Mouse (Mus musculus): ENCODE measurements around the gene Calml4. TPM values are rescaled to one million over a fixed set of nuclear protein-coding genes. Genes with fewer than 3 reads are reported as not detected.
"Not testable (repeated sequence)": the region's sequence is repeated elsewhere in the genome, so short reads cannot be mapped to it uniquely, and the experiment has no call there.

Gene Calml4
- polyA plus RNA-seq, 1 experiment from 2014 or later: 6.0 TPM

DNA sequence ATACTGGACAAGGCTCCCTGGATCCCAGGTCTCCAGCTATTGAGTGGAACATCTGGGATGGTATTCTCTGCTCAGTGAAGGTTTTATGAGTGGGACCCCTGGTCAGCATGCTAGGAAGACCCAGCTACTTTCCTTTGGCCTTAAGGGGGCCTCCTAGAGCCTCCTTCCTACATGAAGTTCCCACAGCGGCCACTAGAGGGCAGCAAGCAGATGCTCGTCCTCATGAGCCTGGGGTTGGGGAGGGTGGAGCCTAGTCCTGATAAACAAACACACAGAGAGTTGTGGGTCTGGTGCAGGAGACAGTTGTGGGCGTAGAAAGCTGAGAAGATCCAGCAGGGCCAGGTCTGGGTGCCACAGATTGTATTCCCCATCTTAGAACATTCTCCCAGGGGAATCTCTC is 10.2 kb upstream of the Calml4 start:
- Histone ChIP-seq H3K27ac (ENCODE audit: low read length) (no peak overlapping the region), H3K4me3 (replicated peaks; ENCODE audit: low read length) (no peak overlapping the region), H3K27me3 (replicated peaks; ENCODE audit: control insufficient read depth, insufficient read depth, low read length) (no peaks in the 10 kb centered on the region), H3K9ac (replicated peaks; ENCODE audit: low read depth, low read length) (no peak overlapping the region), H3K4me2 (ENCODE audit: low read length) (no peak overlapping the region), H3K36me3 (ENCODE audit: control insufficient read depth, insufficient read depth) (no peaks in the 10 kb centered on the region), H3K4me1 (replicated peaks; ENCODE audit: control insufficient read depth, insufficient read depth, low read length) (peaks cover 2% of the 10 kb centered on the region; the same call in 1 of the 2 replicates), H3K9me3 (ENCODE audit: control insufficient read depth, low read length) (no peaks in the 10 kb centered on the region)
- 0% methylated on average over 3 of the region's 3 CpGs for WGBS
- peak; percentile 50; the same call in 1 of the 2 replicates for ATAC-seq

DNA sequence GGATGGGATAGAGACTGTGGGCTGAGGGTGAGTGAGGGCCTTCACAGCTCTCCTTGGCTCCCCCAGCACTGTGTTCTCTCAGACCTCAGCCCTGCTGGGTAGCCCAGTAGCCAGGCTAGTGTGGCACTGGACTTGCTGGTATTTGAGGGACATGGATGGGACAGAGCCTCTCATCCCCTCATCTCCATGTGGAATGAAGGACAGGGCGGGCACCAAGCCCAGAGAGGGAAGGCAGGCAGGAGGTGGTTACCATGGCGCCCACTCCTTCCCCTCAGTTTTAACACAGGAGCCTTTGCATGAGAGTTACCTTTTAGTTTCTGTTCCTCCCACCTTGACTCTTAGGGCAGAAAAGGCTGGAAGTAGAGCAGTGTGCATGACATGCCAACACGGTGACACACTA is 9.2 kb upstream of the Calml4 start:
- no peak for ATAC-seq

DNA sequence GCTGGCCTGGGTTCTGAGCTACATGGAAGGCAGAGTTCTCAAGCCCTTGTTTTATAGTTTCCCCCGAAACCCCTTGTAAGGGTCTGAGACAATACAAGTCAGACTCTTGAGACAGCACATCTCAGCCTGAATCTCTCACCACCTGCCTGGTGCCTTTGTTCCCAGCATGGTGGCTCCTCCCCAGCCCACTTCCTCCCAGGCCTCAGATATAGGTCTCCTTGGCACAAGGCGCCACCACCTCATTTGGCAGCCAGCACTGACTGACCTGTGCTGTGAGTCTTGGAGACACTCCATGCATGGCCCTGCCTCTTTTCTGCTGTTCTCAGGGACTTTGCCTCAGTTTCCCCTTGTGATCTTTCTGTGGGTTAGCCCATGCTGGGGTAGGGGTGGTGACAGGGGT is 6.3 kb upstream of the Calml4 start:
- H3K4me2 ChIP-seq (ENCODE audit: low read length): no peak overlapping the region
- H3K9ac ChIP-seq (replicated peaks; ENCODE audit: low read depth, low read length): no peak overlapping the region
- H3K4me1 ChIP-seq (replicated peaks; ENCODE audit: control insufficient read depth, insufficient read depth, low read length): peaks cover 2% of the 10 kb centered on the region; the same call in 1 of the 2 replicates
- no peaks in the 10 kb centered on the region for H3K9me3 ChIP-seq (ENCODE audit: control insufficient read depth, low read length)
- no peaks in the 10 kb centered on the region for H3K27me3 ChIP-seq (replicated peaks; ENCODE audit: control insufficient read depth, insufficient read depth, low read length)
- no peak overlapping the region for H3K4me3 ChIP-seq (replicated peaks; ENCODE audit: low read length)
- WGBS: 79% methylated on average over 2 of the region's 2 CpGs
- no peaks in the 10 kb centered on the region for H3K36me3 ChIP-seq (ENCODE audit: control insufficient read depth, insufficient read depth)
- H3K27ac ChIP-seq (ENCODE audit: low read length): no peak overlapping the region
- ATAC-seq: no peak

More for the DNA sequence above, 9.2 kb upstream of the Calml4 start:
- Histone ChIP-seq H3K27ac (ENCODE audit: low read length) (no peak overlapping the region), H3K4me3 (replicated peaks; ENCODE audit: low read length) (no peak overlapping the region), H3K9ac (replicated peaks; ENCODE audit: low read depth, low read length) (no peak overlapping the region), H3K4me1 (replicated peaks; ENCODE audit: control insufficient read depth, insufficient read depth, low read length) (peaks cover 2% of the 10 kb centered on the region; the same call in 1 of the 2 replicates), H3K36me3 (ENCODE audit: control insufficient read depth, insufficient read depth) (no peaks in the 10 kb centered on the region), H3K4me2 (ENCODE audit: low read length) (no peak overlapping the region), H3K9me3 (ENCODE audit: control insufficient read depth, low read length) (no peaks in the 10 kb centered on the region), H3K27me3 (replicated peaks; ENCODE audit: control insufficient read depth, insufficient read depth, low read length) (no peaks in the 10 kb centered on the region)
- 78% methylated on average over 3 of the region's 3 CpGs for WGBS

DNA sequence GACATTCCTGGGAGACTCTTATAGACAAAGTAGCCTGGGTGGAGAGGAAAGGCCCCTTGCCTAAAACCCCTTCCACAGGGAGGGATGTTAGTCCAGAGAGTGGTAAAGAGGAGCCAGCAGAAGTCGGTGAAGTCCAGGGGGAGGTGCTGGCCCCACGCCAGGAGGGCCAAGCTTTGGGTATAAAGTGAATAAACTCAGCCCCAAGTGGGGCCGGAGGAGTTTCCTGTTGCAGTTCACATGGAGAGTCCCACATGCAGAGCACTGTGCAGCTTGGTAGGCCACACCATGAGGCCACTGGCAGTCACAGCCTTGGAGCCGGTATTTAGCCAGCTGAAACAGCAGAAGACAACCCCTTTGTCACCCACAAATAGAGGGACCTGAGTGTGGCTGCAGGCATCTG is 3.4 kb upstream of the Calml4 start:
- H3K4me1 ChIP-seq (replicated peaks; ENCODE audit: control insufficient read depth, insufficient read depth, low read length): peaks cover 8% of the 10 kb centered on the region
- no peak overlapping the region for H3K9ac ChIP-seq (replicated peaks; ENCODE audit: low read depth, low read length)
- no peak for ATAC-seq
- no peak overlapping the region for H3K4me3 ChIP-seq (replicated peaks; ENCODE audit: low read length)
- H3K27ac ChIP-seq (ENCODE audit: low read length): no peak overlapping the region
- H3K9me3 ChIP-seq (ENCODE audit: control insufficient read depth, low read length): no peaks in the 10 kb centered on the region
- WGBS: 57% methylated on average over 4 of the region's 4 CpGs
- H3K4me2 ChIP-seq (ENCODE audit: low read length): no peak overlapping the region
- H3K36me3 ChIP-seq (ENCODE audit: control insufficient read depth, insufficient read depth): no peaks in the 10 kb centered on the region
- H3K27me3 ChIP-seq (replicated peaks; ENCODE audit: control insufficient read depth, insufficient read depth, low read length): no peaks in the 10 kb centered on the region

DNA sequence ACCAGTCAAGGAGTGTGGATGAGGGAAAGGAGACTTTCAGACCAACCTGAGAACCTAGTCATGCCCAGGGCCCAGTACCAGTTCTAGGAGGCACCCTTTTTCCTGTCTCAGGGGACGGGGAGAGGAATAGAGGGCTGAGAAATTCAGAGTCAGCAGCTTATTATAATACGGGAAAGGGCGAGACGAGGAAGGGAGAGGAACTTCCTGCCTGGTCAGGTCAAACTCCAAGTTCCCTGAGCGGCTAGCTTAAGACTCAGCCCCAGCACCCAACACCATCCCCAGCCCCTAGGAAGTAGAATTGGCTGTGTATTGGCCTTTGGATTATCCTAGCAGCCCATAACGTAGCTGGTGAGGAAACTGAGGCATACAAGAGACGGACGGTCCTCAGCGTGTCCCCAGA is 664 bp upstream of the Calml4 start:
- WGBS: 82% methylated on average over 9 of the region's 9 CpGs

DNA sequence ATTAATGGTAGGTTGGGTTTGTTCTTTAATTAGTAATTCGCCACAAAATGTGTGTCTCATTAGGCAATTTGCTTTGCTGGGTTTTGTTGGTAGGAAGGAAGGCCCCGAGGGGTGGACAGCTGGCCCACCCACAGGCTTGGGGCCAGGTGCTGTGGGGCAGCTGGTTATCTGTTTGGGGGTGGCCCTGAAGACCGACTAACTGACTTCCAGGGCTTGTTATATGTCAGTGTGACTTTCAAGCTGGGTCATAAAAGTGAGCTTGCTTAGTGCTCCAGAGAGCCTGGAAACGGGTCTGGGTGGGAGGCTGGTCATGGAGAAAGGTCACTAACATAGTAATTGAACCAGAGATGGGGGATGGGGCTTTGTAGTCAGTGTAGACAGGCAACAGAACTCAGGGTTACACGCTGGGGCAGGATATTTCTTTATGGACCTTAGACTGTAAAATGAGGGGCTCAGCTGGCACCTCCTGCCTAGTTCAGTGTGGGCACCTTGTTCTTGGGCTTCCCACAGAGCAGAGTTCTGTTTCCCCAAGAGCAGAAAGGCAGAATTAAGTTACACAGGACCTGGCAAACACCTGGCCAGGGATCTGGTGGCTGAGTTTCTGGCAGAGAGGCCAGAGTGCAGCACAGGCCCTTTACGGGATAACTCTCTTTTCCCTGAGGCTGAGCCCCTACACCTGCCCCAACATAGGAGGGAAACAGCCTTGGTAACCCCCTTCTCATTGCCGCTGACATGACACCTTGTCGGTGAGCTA is 563 bp downstream of the Calml4 start:
- no peak overlapping the region for H3K27ac ChIP-seq (ENCODE audit: low read length)
- H3K4me3 ChIP-seq (replicated peaks; ENCODE audit: low read length): no peak overlapping the region
- no peaks in the 10 kb centered on the region for H3K36me3 ChIP-seq (ENCODE audit: control insufficient read depth, insufficient read depth)
- H3K27me3 ChIP-seq (replicated peaks; ENCODE audit: control insufficient read depth, insufficient read depth, low read length): no peaks in the 10 kb centered on the region
- H3K9me3 ChIP-seq (ENCODE audit: control insufficient read depth, low read length): no peaks in the 10 kb centered on the region
- no peak overlapping the region for H3K4me2 ChIP-seq (ENCODE audit: low read length)
- ATAC-seq: no peak
- WGBS: 54% methylated on average over 8 of the region's 8 CpGs
- H3K4me1 ChIP-seq (replicated peaks; ENCODE audit: control insufficient read depth, insufficient read depth, low read length): peaks cover 8% of the 10 kb centered on the region
- H3K9ac ChIP-seq (replicated peaks; ENCODE audit: low read depth, low read length): no peak overlapping the region

More for the DNA sequence above, 664 bp upstream of the Calml4 start:
- H3K9ac ChIP-seq (replicated peaks; ENCODE audit: low read depth, low read length): no peak overlapping the region
- H3K36me3 ChIP-seq (ENCODE audit: control insufficient read depth, insufficient read depth): no peaks in the 10 kb centered on the region
- peaks cover 8% of the 10 kb centered on the region for H3K4me1 ChIP-seq (replicated peaks; ENCODE audit: control insufficient read depth, insufficient read depth, low read length)
- H3K27me3 ChIP-seq (replicated peaks; ENCODE audit: control insufficient read depth, insufficient read depth, low read length): no peaks in the 10 kb centered on the region
- H3K4me3 ChIP-seq (replicated peaks; ENCODE audit: low read length): no peak overlapping the region
- no peaks in the 10 kb centered on the region for H3K9me3 ChIP-seq (ENCODE audit: control insufficient read depth, low read length)
- no peak overlapping the region for H3K4me2 ChIP-seq (ENCODE audit: low read length)
- no peak overlapping the region for H3K27ac ChIP-seq (ENCODE audit: low read length)
- no peak for ATAC-seq

DNA sequence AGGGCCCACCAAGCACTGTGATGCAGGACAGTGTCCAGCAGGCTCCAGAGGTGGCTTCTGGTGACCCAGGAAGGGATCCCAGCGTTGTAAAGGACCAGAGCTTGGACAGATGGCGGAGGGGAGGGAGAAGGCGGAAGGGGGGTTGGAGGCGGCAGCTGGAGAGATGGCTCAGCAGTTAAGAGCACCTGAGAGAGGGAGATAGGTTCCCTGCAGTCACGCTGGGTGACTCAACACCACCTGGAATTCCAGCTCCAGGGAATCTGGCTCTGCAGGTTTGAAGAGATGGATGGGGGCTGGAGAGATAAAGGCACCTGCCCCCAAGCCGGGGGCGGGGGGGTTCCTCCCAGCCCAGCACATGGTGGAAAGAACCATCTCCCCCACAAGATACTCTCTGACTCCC is 2.2 kb downstream of the Calml4 start:
- not testable (repeated sequence) for H3K27ac ChIP-seq (ENCODE audit: low read length); H3K4me2 ChIP-seq (ENCODE audit: low read length); H3K9ac ChIP-seq (replicated peaks; ENCODE audit: low read depth, low read length); ATAC-seq; H3K4me3 ChIP-seq (replicated peaks; ENCODE audit: low read length); H3K4me1 ChIP-seq (replicated peaks; ENCODE audit: control insufficient read depth, insufficient read depth, low read length); H3K9me3 ChIP-seq (ENCODE audit: control insufficient read depth, low read length); H3K27me3 ChIP-seq (replicated peaks; ENCODE audit: control insufficient read depth, insufficient read depth, low read length); H3K36me3 ChIP-seq (ENCODE audit: control insufficient read depth, insufficient read depth)
- WGBS: 59% methylated on average over 6 of the region's 7 CpGs

DNA sequence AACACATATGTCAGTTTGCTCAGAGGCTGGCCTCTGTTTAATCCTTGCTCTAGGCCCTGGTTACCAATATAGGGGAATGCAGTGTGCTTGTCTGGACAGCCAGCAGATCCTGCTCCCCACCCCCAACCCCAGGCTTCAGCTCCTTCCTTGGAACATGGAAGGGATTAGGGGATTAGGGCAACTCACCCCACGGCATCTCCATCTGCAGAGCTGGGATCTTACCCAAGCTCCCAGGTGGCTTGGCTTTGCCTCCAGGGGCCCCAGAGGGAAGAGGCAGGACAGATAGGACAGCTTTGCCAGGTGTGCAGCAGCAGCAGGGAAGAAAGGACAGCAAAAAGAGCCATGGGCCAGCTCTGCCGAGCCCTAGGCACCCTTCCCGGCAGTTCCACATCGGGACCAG is 3.0 kb downstream of the Calml4 start:
- no peak overlapping the region for H3K4me2 ChIP-seq (ENCODE audit: low read length)
- H3K27me3 ChIP-seq (replicated peaks; ENCODE audit: control insufficient read depth, insufficient read depth, low read length): no peaks in the 10 kb centered on the region
- no peak overlapping the region for H3K4me3 ChIP-seq (replicated peaks; ENCODE audit: low read length)
- H3K9ac ChIP-seq (replicated peaks; ENCODE audit: low read depth, low read length): no peak overlapping the region
- WGBS: 54% methylated on average over 4 of the region's 4 CpGs
- H3K9me3 ChIP-seq (ENCODE audit: control insufficient read depth, low read length): no peaks in the 10 kb centered on the region
- H3K36me3 ChIP-seq (ENCODE audit: control insufficient read depth, insufficient read depth): no peaks in the 10 kb centered on the region
- no peak overlapping the region for H3K27ac ChIP-seq (ENCODE audit: low read length)
- no peak for ATAC-seq
- H3K4me1 ChIP-seq (replicated peaks; ENCODE audit: control insufficient read depth, insufficient read depth, low read length): peaks cover 8% of the 10 kb centered on the region

DNA sequence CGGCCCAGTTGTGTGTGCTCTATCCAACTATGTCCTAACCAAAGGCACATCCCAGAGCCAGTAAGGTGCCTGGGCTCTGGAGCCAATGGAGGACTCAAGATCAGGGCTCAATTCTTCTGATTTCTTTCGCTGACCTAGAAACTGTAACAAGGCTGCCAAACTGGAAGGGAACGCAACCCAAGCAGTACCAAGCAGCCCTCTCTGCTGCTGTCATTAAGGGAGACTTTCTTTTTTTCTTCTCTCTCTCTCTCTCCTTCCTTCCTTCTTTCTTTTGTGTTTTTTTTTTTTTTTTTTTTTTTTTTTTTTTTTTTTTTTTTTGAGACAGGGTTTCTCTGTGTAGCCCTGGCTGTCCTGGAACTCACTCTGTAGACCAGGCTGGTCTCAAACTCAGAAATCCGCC is 11.4 kb downstream of the Calml4 start:
- not testable (repeated sequence) for ATAC-seq; H3K27ac ChIP-seq (ENCODE audit: low read length); H3K4me3 ChIP-seq (replicated peaks; ENCODE audit: low read length); H3K4me2 ChIP-seq (ENCODE audit: low read length); H3K4me1 ChIP-seq (replicated peaks; ENCODE audit: control insufficient read depth, insufficient read depth, low read length); H3K9ac ChIP-seq (replicated peaks; ENCODE audit: low read depth, low read length); H3K27me3 ChIP-seq (replicated peaks; ENCODE audit: control insufficient read depth, insufficient read depth, low read length); H3K9me3 ChIP-seq (ENCODE audit: control insufficient read depth, low read length); H3K36me3 ChIP-seq (ENCODE audit: control insufficient read depth, insufficient read depth)
- WGBS: 93% methylated on average over 4 of the region's 4 CpGs

DNA sequence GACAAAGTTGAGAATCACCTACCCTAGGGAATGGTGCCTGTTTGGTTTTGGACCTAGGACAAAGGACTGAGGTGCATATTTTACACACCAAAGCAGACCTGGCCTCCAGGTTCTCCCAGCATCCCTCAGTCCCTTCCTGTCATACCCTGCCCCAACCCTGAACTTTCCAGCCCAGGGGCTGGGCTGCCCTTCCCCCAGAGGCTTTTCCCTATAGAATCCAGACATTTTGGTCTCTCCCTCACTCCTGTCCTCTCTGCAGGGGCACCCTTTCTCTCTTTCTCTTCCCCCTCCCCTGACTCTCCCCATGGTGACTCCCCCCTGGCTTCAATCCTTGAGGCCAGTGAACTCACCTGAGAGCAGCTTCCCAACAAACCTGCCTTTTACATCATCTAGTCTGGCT is 12.8 kb downstream of the Calml4 start:
- Histone ChIP-seq H3K36me3 (ENCODE audit: control insufficient read depth, insufficient read depth) (no peaks in the 10 kb centered on the region), H3K27me3 (replicated peaks; ENCODE audit: control insufficient read depth, insufficient read depth, low read length) (no peaks in the 10 kb centered on the region), H3K9ac (replicated peaks; ENCODE audit: low read depth, low read length) (no peak overlapping the region), H3K4me2 (ENCODE audit: low read length) (no peak overlapping the region), H3K4me3 (replicated peaks; ENCODE audit: low read length) (no peak overlapping the region), H3K9me3 (ENCODE audit: control insufficient read depth, low read length) (no peaks in the 10 kb centered on the region), H3K27ac (ENCODE audit: low read length) (no peak overlapping the region), H3K4me1 (replicated peaks; ENCODE audit: control insufficient read depth, insufficient read depth, low read length) (no peaks in the 10 kb centered on the region)
- no peak for ATAC-seq
